In genomic region chr6:42714668-42715067, GRCm38 (mm10) we compare ENCODE assay signal across 47 mouse cellular contexts. TPM values are rescaled to one million over a fixed set of nuclear protein-coding genes. Genes with fewer than 3 reads are reported as not detected.
"Had no signal": no experiment of that assay in that cellular context is flagged by ENCODE, and none has a peak within 500 bp of the region (broad histone marks: within the 10 kb centered on the region; RNA-seq: fewer than 3 reads in every experiment).

No protein-coding gene starts in this region.

- H3K36me3 ChIP-seq: limb, embryonic 10.5 days; limb, embryonic 12.5 days; limb, embryonic 13.5 days; limb, embryonic 15.5 days; liver, embryonic 12.5 days; liver, embryonic 13.5 days; liver, embryonic 15.5 days; lung, embryonic 15.5 days; midbrain, embryonic 10.5 days; midbrain, embryonic 12.5 days; midbrain, embryonic 13.5 days; midbrain, embryonic 15.5 days had no signal

- H3K27ac ChIP-seq: left cerebral cortex, adult 2 months; limb, embryonic 10.5 days; limb, embryonic 12.5 days; limb, embryonic 13.5 days; limb, embryonic 15.5 days; liver, embryonic 12.5 days; liver, embryonic 13.5 days; liver, embryonic 14.5 days; liver, embryonic 15.5 days; lung, embryonic 15.5 days; macrophage; midbrain, embryonic 10.5 days; midbrain, embryonic 12.5 days; midbrain, embryonic 13.5 days; midbrain, embryonic 15.5 days had no signal

- H3K4me3 ChIP-seq: left cerebral cortex, adult 2 months; limb, embryonic 10.5 days; limb, embryonic 12.5 days; limb, embryonic 13.5 days; limb, embryonic 15.5 days; liver, embryonic 12.5 days; liver, embryonic 13.5 days; liver, embryonic 15.5 days; lung, embryonic 15.5 days; megakaryocyte, embryonic 14.5 days; midbrain, embryonic 10.5 days; midbrain, embryonic 12.5 days; midbrain, embryonic 13.5 days; midbrain, embryonic 15.5 days; myocyte had no signal

- H3K27me3 ChIP-seq: limb, embryonic 12.5 days; limb, embryonic 13.5 days; limb, embryonic 15.5 days; liver, embryonic 12.5 days; liver, embryonic 13.5 days; liver, embryonic 15.5 days; lung, embryonic 15.5 days; midbrain, embryonic 12.5 days; midbrain, embryonic 13.5 days; midbrain, embryonic 15.5 days had no signal

- H3K4me2 ChIP-seq: limb, embryonic 12.5 days; limb, embryonic 13.5 days; limb, embryonic 15.5 days; liver, embryonic 11.5 days; liver, embryonic 12.5 days; liver, embryonic 13.5 days; liver, embryonic 15.5 days; lung, embryonic 14.5 days; lung, embryonic 15.5 days; midbrain, embryonic 11.5 days; midbrain, embryonic 12.5 days; midbrain, embryonic 13.5 days; midbrain, embryonic 15.5 days had no signal

- ATAC-seq: liver, embryonic 12.5 days; liver, postnatal 0 days; lung, postnatal 0 days; midbrain, embryonic 13.5 days; midbrain, embryonic 15.5 days; midbrain, embryonic 16.5 days had no signal

- H3K9me3 ChIP-seq: limb, embryonic 10.5 days; limb, embryonic 12.5 days; limb, embryonic 13.5 days; limb, embryonic 15.5 days; liver, embryonic 12.5 days; liver, embryonic 13.5 days; liver, embryonic 15.5 days; lung, embryonic 15.5 days; midbrain, embryonic 10.5 days; midbrain, embryonic 12.5 days; midbrain, embryonic 13.5 days; midbrain, embryonic 15.5 days had no signal

- DNase-seq: left cerebral cortex, postnatal 4 days; liver; liver, embryonic 13.5 days; liver, postnatal 0 days; lung, adult 18-20 months; lung, adult 2 months; lung, embryonic 14.5 days; lung, postnatal 10 days; lung, postnatal 14 days; lung, postnatal 36 days; lung, postnatal 4 days; midbrain, embryonic 14.5 days had no signal

- H3K4me1 ChIP-seq: limb, embryonic 10.5 days; limb, embryonic 12.5 days; limb, embryonic 13.5 days; limb, embryonic 15.5 days; liver, embryonic 12.5 days; liver, embryonic 13.5 days; liver, embryonic 15.5 days; lung, embryonic 15.5 days; megakaryocyte, embryonic 14.5 days had no signal

- H3K9ac ChIP-seq: limb, embryonic 12.5 days; limb, embryonic 13.5 days; limb, embryonic 15.5 days; liver, embryonic 12.5 days; liver, embryonic 13.5 days; liver, embryonic 14.5 days; liver, embryonic 15.5 days; liver, postnatal 0 days; lung, embryonic 14.5 days; lung, embryonic 15.5 days; midbrain, embryonic 12.5 days; midbrain, embryonic 13.5 days; midbrain, embryonic 15.5 days had no signal

RNA-seq across cellular contexts. Expression of gene Tcaf1, which starts 4.8 kb away (rescaled TPM):
- total RNA-seq: monocyte, adult 5-6 weeks had no signal

RNA-seq across cellular contexts. Expression of gene Olfr453, which starts 24.5 kb away (rescaled TPM):
- total RNA-seq: left cerebral cortex, adult 2 months; left cerebral cortex, adult 8-10 months; left cerebral cortex, postnatal 10 days; left cerebral cortex, postnatal 14 days; left cerebral cortex, postnatal 25 days; left cerebral cortex, postnatal 36 days; left cerebral cortex, postnatal 4 days; liver, adult 2 months; megakaryocyte progenitor cell, adult 5-6 weeks; megakaryocyte, adult 5-6 weeks; megakaryocyte-erythroid progenitor cell, adult 5-6 weeks; midbrain, postnatal 0 days; monocyte, adult 5-6 weeks had no signal
- polyA plus RNA-seq: limb, embryonic 10.5 days; limb, embryonic 11.5 days; limb, embryonic 12.5 days; limb, embryonic 13.5 days; limb, embryonic 14.5 days; limb, embryonic 15.5 days; liver, adult 2 months; liver, embryonic 11.5 days; liver, embryonic 12.5 days; liver, embryonic 13.5 days; liver, embryonic 14.5 days; liver, embryonic 15.5 days; liver, embryonic 16.5 days; liver, postnatal 0 days; lung, adult 2 months; lung, embryonic 14.5 days; lung, embryonic 15.5 days; lung, embryonic 16.5 days; lung, postnatal 0 days; macrophage; midbrain, embryonic 10.5 days; midbrain, embryonic 11.5 days; midbrain, embryonic 12.5 days; midbrain, embryonic 13.5 days; midbrain, embryonic 14.5 days; midbrain, embryonic 15.5 days; midbrain, embryonic 16.5 days; midbrain, postnatal 0 days; myocyte had no signal

RNA-seq across cellular contexts. Expression of gene Olfr38, which starts 41.5 kb away (rescaled TPM):
- total RNA-seq: left cerebral cortex, adult 2 months; left cerebral cortex, adult 8-10 months; left cerebral cortex, postnatal 10 days; left cerebral cortex, postnatal 14 days; left cerebral cortex, postnatal 25 days; left cerebral cortex, postnatal 36 days; left cerebral cortex, postnatal 4 days; liver, adult 2 months; megakaryocyte progenitor cell, adult 5-6 weeks; megakaryocyte, adult 5-6 weeks; megakaryocyte-erythroid progenitor cell, adult 5-6 weeks; midbrain, postnatal 0 days; monocyte, adult 5-6 weeks had no signal
- polyA plus RNA-seq: limb, embryonic 10.5 days; limb, embryonic 11.5 days; limb, embryonic 12.5 days; limb, embryonic 13.5 days; limb, embryonic 14.5 days; limb, embryonic 15.5 days; liver, adult 2 months; liver, embryonic 11.5 days; liver, embryonic 12.5 days; liver, embryonic 13.5 days; liver, embryonic 14.5 days; liver, embryonic 15.5 days; liver, embryonic 16.5 days; liver, postnatal 0 days; lung, adult 2 months; lung, embryonic 14.5 days; lung, embryonic 15.5 days; lung, embryonic 16.5 days; lung, postnatal 0 days; macrophage; midbrain, embryonic 10.5 days; midbrain, embryonic 11.5 days; midbrain, embryonic 12.5 days; midbrain, embryonic 13.5 days; midbrain, embryonic 14.5 days; midbrain, embryonic 15.5 days; midbrain, embryonic 16.5 days; midbrain, postnatal 0 days; myocyte had no signal
